Mouse (Mus musculus): ENCODE results near the gene Fam208b. TPM values are rescaled to one million over a fixed set of nuclear protein-coding genes. Genes with fewer than 3 reads are reported as not detected.
"Not testable (repeated sequence)": the region's sequence is repeated elsewhere in the genome, so short reads cannot be mapped to it uniquely, and the experiment has no call there.

Fam208b gene
- polyA plus RNA-seq, 1 experiment from 2014 or later, result 27.6 TPM

DNA sequence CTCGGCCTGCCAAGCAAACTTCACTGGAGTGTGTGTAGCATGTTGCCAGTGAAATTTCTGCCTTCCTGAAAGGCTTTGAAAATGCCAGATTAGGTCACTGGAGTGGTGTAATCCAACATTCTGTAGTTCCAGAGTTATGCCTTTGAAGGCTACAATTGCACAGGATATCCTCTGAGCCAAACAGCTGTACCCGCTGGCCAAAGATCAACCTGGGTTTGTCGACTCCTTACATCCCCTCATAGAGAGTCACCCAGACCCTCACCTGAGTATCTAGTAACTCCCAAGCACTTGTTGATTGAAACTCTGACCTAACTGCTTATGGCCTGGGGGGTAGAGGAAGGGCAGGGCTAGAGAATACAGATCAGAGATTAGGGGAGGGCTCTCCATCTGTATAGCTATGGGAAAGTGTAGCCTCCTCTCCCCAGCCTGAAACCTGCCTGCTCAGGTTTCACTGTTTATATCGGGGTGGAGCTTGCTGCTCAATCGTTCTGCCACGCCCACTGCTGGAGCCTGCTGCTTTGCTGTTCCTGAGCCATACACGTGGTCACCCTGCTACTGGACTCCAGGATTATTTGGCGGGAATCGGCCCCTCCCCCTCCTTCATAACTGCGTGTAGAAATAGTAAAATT, 79.1 kb downstream of the Fam208b start:
- Histone ChIP-seq H3K36me3 (no peaks in the 10 kb centered on the region), H3K9me3 (peaks cover 6% of the 10 kb centered on the region; the same call in 1 of the 2 replicates), H3K4me3 (no peak overlapping the region), H3K27ac (no peak overlapping the region), H3K4me1 (no peaks in the 10 kb centered on the region), H3K9ac (no peak overlapping the region), H3K4me2 (replicated peaks) (no peak overlapping the region), H3K27me3 (no peaks in the 10 kb centered on the region)
- WGBS, result 54% methylated on average over 10 of the region's 10 CpGs
- ATAC-seq (ENCODE audit: insufficient number of reproducible peaks, insufficient read depth, low FRiP score, low TSS enrichment), result peak; percentile 52

GRCm38 (mm10) chr13:3531176-3531575, 79.7 kb downstream of the Fam208b start:
- not testable (repeated sequence) for H3K4me3 ChIP-seq; H3K4me1 ChIP-seq; H3K9me3 ChIP-seq; H3K27ac ChIP-seq; H3K4me2 ChIP-seq (replicated peaks); H3K27me3 ChIP-seq; H3K36me3 ChIP-seq; H3K9ac ChIP-seq; ATAC-seq (ENCODE audit: insufficient number of reproducible peaks, insufficient read depth, low FRiP score, low TSS enrichment)
- 69% methylated on average over 2 of the region's 2 CpGs for WGBS

DNA sequence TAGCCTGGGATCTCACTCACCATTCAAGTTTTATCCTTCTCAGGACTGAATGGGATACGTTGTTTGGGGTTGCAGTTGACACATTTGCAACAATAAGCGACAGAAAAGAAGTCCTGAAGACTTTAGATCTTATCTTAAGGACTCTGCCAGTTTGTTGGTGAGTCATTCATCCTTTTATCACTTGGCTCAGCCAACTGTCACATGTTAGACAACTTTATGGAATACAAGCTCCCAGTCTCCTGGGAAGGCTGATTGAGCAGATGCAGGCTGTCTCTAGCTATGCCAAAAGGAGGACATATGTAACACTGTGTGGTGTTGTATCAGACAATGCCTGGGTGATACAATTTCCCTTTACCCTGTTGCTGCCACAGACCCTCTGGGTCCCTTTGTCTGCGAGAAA, 80.5 kb downstream of the Fam208b start:
- WGBS, result 69% methylated on average over 3 of the region's 3 CpGs

GRCm38 (mm10) chr13:3526328-3526727, 84.6 kb downstream of the Fam208b start:
- H3K27ac ChIP-seq, result no peak overlapping the region
- ATAC-seq (ENCODE audit: insufficient number of reproducible peaks, insufficient read depth, low FRiP score, low TSS enrichment), result no peak
- H3K9me3 ChIP-seq, result no peaks in the 10 kb centered on the region
- WGBS, result 87% methylated on average over 8 of the region's 8 CpGs
- H3K9ac ChIP-seq, result no peak overlapping the region
- no peaks in the 10 kb centered on the region for H3K27me3 ChIP-seq
- H3K4me3 ChIP-seq, result no peak overlapping the region
- H3K4me2 ChIP-seq (replicated peaks), result no peak overlapping the region
- H3K36me3 ChIP-seq, result no peaks in the 10 kb centered on the region
- H3K4me1 ChIP-seq, result no peaks in the 10 kb centered on the region

More for the DNA sequence above, 80.5 kb downstream of the Fam208b start:
- no peaks in the 10 kb centered on the region for H3K36me3 ChIP-seq
- no peak overlapping the region for H3K9ac ChIP-seq
- ATAC-seq (ENCODE audit: insufficient number of reproducible peaks, insufficient read depth, low FRiP score, low TSS enrichment), result no peak
- no peaks in the 10 kb centered on the region for H3K9me3 ChIP-seq
- no peak overlapping the region for H3K4me2 ChIP-seq (replicated peaks)
- H3K4me1 ChIP-seq, result no peaks in the 10 kb centered on the region
- H3K27ac ChIP-seq, result no peak overlapping the region
- H3K27me3 ChIP-seq, result no peaks in the 10 kb centered on the region
- H3K4me3 ChIP-seq, result no peak overlapping the region

DNA sequence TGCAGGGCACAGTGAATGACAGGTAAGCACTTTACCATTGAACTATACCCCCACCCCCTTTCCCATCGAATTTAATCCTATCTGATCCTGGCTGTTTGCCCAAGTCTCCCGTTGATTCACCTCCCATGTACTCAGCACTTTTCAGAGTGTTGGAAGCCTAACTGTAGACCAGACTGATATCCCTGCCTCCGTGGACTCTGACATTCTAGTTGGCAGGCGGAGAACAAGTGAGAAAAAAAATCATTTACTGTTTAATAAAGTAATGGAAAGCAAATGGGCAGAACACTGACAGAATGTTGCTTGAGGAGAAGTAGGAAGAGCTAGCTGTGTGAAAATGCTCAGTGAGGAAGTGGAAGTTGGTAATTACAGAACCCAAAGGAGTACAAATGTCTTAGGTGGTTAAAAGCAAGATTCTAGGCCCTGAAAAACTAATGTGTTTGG, 85.3 kb downstream of the Fam208b start:
- H3K27me3 ChIP-seq, result no peaks in the 10 kb centered on the region
- H3K4me3 ChIP-seq, result no peak overlapping the region
- H3K9ac ChIP-seq, result no peak overlapping the region
- no peaks in the 10 kb centered on the region for H3K4me1 ChIP-seq
- WGBS, result 67% methylated on average over 4 of the region's 4 CpGs
- no peaks in the 10 kb centered on the region for H3K36me3 ChIP-seq
- no peaks in the 10 kb centered on the region for H3K9me3 ChIP-seq
- H3K4me2 ChIP-seq (replicated peaks), result no peak overlapping the region
- no peak for ATAC-seq (ENCODE audit: insufficient number of reproducible peaks, insufficient read depth, low FRiP score, low TSS enrichment)
- H3K27ac ChIP-seq, result no peak overlapping the region

GRCm38 (mm10) chr13:3523946-3524345, 87.0 kb downstream of the Fam208b start:
- Histone ChIP-seq H3K36me3 (no peaks in the 10 kb centered on the region), H3K9me3 (no peaks in the 10 kb centered on the region), H3K4me2 (replicated peaks) (no peak overlapping the region), H3K4me3 (no peak overlapping the region), H3K9ac (no peak overlapping the region), H3K27ac (no peak overlapping the region), H3K27me3 (no peaks in the 10 kb centered on the region), H3K4me1 (no peaks in the 10 kb centered on the region)
- 81% methylated on average over 1 of the region's 1 CpGs for WGBS
- no peak for ATAC-seq (ENCODE audit: insufficient number of reproducible peaks, insufficient read depth, low FRiP score, low TSS enrichment)

GRCm38 (mm10) chr13:3523459-3523858, 87.4 kb downstream of the Fam208b start:
- H3K9me3 ChIP-seq, result no peaks in the 10 kb centered on the region
- H3K4me2 ChIP-seq (replicated peaks), result no peak overlapping the region
- H3K36me3 ChIP-seq, result no peaks in the 10 kb centered on the region
- H3K27me3 ChIP-seq, result no peaks in the 10 kb centered on the region
- no peak overlapping the region for H3K27ac ChIP-seq
- no peak overlapping the region for H3K4me3 ChIP-seq
- no peak overlapping the region for H3K9ac ChIP-seq
- WGBS, result 67% methylated on average over 6 of the region's 6 CpGs
- no peaks in the 10 kb centered on the region for H3K4me1 ChIP-seq
- ATAC-seq (ENCODE audit: insufficient number of reproducible peaks, insufficient read depth, low FRiP score, low TSS enrichment), result no peak

DNA sequence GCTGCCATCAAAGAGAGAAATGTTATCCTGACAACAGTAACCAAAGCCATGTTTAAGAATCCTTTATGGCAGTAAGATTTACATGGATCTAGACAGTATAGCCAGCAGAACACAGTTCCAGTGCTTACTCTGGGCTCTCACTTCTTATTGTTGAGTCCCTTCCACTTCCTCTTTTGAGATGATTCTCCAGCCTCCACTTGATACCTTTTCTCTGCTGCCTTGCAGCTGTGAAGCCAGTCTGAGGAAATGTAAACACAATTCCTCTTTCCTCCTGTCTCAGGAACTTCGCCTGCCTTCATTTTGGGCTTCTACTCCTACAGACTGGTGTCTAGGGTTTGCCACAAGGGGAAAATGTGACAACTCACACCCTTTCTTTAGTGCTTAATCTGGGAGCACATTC, 90.9 kb downstream of the Fam208b start:
- not testable (repeated sequence) for H3K4me1 ChIP-seq; H3K4me3 ChIP-seq; H3K9ac ChIP-seq; ATAC-seq (ENCODE audit: insufficient number of reproducible peaks, insufficient read depth, low FRiP score, low TSS enrichment); H3K36me3 ChIP-seq; H3K27ac ChIP-seq; H3K4me2 ChIP-seq (replicated peaks); H3K9me3 ChIP-seq; H3K27me3 ChIP-seq
- 16% methylated on average over 1 of the region's 1 CpGs for WGBS

GRCm38 (mm10) chr13:3519357-3519756, 91.6 kb downstream of the Fam208b start:
- 85% methylated on average over 3 of the region's 4 CpGs for WGBS
- not testable (repeated sequence) for H3K36me3 ChIP-seq; H3K9ac ChIP-seq; H3K27me3 ChIP-seq; H3K4me2 ChIP-seq (replicated peaks); H3K27ac ChIP-seq; H3K4me1 ChIP-seq; H3K9me3 ChIP-seq; H3K4me3 ChIP-seq; ATAC-seq (ENCODE audit: insufficient number of reproducible peaks, insufficient read depth, low FRiP score, low TSS enrichment)

Other genes with a start within 250 kb of the Fam208b start
- gene Gdi2, start 73.0 kb downstream of the Fam208b start, polyA plus RNA-seq (2016; fragmentation: Nextera tagmentation; extraction: Ambion mirVana), result 402 and 427 TPM in 2 replicates
- gene Asb13, start 22.9 kb upstream of the Fam208b start, polyA plus RNA-seq (2016; fragmentation: Nextera tagmentation; extraction: Ambion mirVana), result 11.2 and 13.2 TPM in 2 replicates
- 0.41 and 0.61 TPM in 2 replicates for gene Calml3, start 193.2 kb upstream of the Fam208b start, polyA plus RNA-seq (2016; fragmentation: Nextera tagmentation; extraction: Ambion mirVana)
- 0.18 and 0.34 TPM in 2 replicates for gene Calm4, start 226.6 kb upstream of the Fam208b start, polyA plus RNA-seq (2016; fragmentation: Nextera tagmentation; extraction: Ambion mirVana)
- gene Calm5, start 243.1 kb upstream of the Fam208b start, polyA plus RNA-seq (2016; fragmentation: Nextera tagmentation; extraction: Ambion mirVana), result not detected in 2 replicates

Measured in embryonic facial prominence, embryonic 12.5 days (tissue).